Mouse (Mus musculus): ENCODE measurements around the gene Caskin1. TPM values are rescaled to one million over a fixed set of nuclear protein-coding genes. Genes with fewer than 3 reads are reported as not detected.
A peak's percentile ranks its signal among the peaks of the same experiment; 100 is the strongest.

Gene Caskin1
- polyA plus RNA-seq, 1 experiment, result 122 TPM

DNA sequence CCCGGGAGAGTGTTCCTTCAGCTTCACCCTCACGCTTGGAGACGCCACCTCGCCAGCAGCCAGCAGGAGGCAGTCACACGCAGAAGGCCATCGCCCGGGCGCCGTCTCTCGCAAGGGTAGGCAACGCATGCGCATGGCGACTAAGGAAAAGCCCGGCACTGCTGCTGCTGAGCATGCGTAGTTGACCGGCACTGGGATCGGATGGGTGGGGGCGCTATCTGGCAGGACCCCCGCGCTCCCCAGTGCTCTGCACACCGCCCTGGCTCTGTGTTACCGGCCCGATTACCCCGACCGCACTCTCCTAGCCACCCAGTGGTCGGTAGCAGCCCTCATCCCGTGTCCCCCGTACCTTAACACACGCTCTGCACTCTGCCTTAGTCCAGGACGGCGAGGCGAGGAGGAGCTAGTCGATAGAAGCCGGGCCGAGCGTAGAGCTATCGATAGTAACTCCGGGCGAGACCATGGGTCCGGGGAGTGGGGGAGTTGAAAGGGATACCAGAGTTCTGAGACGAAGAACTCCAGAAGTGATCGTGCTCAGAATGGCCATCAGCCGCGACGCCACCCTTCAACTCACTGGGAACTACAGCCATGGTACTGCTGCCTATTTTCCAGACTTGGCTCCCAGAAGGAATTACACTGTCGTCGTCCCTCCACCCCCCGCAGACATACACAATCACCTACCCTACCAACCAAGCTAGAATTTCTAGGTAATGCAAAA, 9.6 kb upstream of the Caskin1 start, which contains the start of gene Mlst8:
Gene Mlst8 (minus strand): TSS at position 416 of the 718 bp plus-strand sequence.
- Histone ChIP-seq H3K4me1 (ENCODE audit: control insufficient read depth, insufficient read depth, low read length) (peaks cover 14% of the 10 kb centered on the region), H3K4me3 (replicated peaks; ENCODE audit: insufficient read depth, low read depth, low read length) (peak within 1 kb of the TSS; percentile 89), H3K27ac (ENCODE audit: insufficient read depth, low read length) (peak within 1 kb of the TSS; percentile 94), H3K27me3 (ENCODE audit: control insufficient read depth, insufficient read depth, low read length) (no peaks in the 10 kb centered on the region)
- DNase-seq, result peak; percentile 97 to 100
- TF ChIP-seq CTCF (IDR thresholded peaks at IDR 0.05; ENCODE audit: borderline replicate concordance, insufficient read depth, low read depth, low read length) (peak; percentile 84), POLR2A (IDR thresholded peaks at IDR 0.05; ENCODE audit: borderline replicate concordance, insufficient read depth, low read length) (peak; percentile 96)
- WGBS, result under 1% methylated on average over 48 of the region's 48 CpGs

DNA sequence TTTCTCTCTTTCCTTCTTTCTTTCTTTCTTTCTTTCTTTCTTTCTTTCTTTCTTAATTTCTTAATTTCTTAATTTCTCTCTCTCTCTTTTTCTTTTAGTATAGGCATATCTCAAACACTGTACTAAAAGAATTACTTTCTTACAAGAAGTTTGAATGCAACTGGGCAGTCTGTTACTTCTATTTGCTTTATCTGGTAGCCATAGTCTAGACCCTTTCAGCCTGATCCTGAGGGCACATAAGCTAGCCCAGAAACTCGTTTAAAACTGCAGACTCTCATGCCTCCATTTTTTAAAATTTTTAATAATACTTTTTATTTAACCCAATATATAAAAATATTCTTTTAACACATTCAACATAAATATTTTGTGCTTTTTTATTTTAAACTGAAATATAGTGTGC, 9.0 kb upstream of the Caskin1 start:
- WGBS, result 7% methylated on average over 1 of the region's 1 CpGs
- DNase-seq, result no peak
- no peak overlapping the region for H3K27ac ChIP-seq (ENCODE audit: insufficient read depth, low read length)
- peak overlapping the region; percentile 89 for H3K4me3 ChIP-seq (replicated peaks; ENCODE audit: insufficient read depth, low read depth, low read length)
- no peaks in the 10 kb centered on the region for H3K27me3 ChIP-seq (ENCODE audit: control insufficient read depth, insufficient read depth, low read length)
- peaks cover 14% of the 10 kb centered on the region for H3K4me1 ChIP-seq (ENCODE audit: control insufficient read depth, insufficient read depth, low read length)
- TF ChIP-seq POLR2A (IDR thresholded peaks at IDR 0.05; ENCODE audit: borderline replicate concordance, insufficient read depth, low read length) (no peak), CTCF (IDR thresholded peaks at IDR 0.05; ENCODE audit: borderline replicate concordance, insufficient read depth, low read depth, low read length) (no peak)

DNA sequence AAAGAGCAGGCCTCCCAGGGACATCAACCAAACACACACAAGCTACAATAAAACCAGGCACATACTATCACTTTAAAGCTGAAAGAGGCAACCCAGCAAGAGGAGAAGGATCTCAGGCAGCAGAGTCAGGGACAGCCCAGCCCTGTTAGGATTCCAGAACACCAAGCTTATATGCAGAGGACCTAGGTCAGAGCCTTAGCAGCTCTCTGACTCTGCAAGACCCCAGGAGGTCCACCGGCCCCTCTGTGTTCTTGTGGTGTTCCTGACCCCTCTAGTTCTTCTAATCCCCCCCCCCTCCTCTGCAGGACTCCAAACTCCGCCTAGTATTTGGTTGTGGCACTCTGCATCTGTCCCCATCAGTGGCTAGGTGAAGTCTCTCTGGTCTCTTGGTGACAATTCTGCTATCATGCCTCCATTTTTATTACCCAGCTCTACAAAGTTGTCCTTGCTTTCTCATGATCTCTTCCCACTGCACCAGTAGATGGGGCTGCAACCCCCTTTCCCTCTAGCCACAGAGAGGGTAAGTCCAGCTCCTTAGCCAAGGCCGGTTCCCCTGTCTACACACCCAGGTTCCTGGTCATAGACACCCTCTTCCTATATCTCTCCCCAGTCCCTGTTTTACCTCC, 8.1 kb upstream of the Caskin1 start:
- no peak overlapping the region for H3K27ac ChIP-seq (ENCODE audit: insufficient read depth, low read length)
- WGBS, result 33% methylated on average over 3 of the region's 3 CpGs
- H3K27me3 ChIP-seq (ENCODE audit: control insufficient read depth, insufficient read depth, low read length), result no peaks in the 10 kb centered on the region
- no peak for DNase-seq
- no peak overlapping the region for H3K4me3 ChIP-seq (replicated peaks; ENCODE audit: insufficient read depth, low read depth, low read length)
- TF ChIP-seq CTCF (IDR thresholded peaks at IDR 0.05; ENCODE audit: borderline replicate concordance, insufficient read depth, low read depth, low read length) (no peak; the same call in 1 of the 2 replicates), POLR2A (IDR thresholded peaks at IDR 0.05; ENCODE audit: borderline replicate concordance, insufficient read depth, low read length) (no peak)
- H3K4me1 ChIP-seq (ENCODE audit: control insufficient read depth, insufficient read depth, low read length), result peaks cover 14% of the 10 kb centered on the region

DNA sequence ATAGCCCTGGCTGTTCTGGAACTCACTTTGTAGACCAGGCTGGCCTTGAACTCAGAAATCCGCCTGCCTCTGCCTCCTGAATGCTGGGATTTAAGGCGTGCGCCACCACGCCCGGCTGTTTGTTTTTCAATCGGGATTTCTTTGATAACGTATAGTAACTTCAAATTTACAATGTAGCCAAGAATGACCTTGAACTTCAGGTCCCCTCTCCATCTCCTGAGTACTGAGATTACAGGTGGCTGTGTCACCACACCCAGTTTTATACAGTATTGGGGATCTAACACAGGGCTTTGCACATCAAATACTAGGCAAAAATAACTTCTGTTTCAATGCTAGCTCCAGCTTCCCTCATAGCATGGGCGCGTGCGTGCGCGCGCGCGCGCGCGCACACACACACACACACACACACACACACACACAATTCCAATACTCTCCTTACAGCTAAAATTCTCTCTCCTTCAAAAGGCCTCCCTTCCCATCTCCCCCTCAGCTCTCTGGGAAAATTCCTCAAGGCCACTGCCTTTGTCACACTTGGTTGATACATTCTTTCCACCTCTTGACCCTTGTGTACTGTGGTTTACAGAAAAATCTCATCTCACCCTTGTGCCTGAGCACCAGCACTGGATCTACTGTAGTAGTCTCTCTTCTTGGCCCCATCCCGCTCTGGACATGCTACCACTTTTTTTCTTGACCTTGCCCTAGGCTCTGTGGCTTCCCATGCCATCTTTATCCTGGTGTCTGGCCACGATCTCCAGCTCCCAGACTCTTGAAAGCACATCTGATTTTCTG, 7.2 kb upstream of the Caskin1 start:
- Histone ChIP-seq H3K27ac (ENCODE audit: insufficient read depth, low read length) (no peak overlapping the region), H3K27me3 (ENCODE audit: control insufficient read depth, insufficient read depth, low read length) (no peaks in the 10 kb centered on the region), H3K4me1 (ENCODE audit: control insufficient read depth, insufficient read depth, low read length) (peaks cover 14% of the 10 kb centered on the region), H3K4me3 (replicated peaks; ENCODE audit: insufficient read depth, low read depth, low read length) (no peak overlapping the region)
- 95% methylated on average over 20 of the region's 20 CpGs for WGBS
- TF ChIP-seq POLR2A (IDR thresholded peaks at IDR 0.05; ENCODE audit: borderline replicate concordance, insufficient read depth, low read length) (no peak), CTCF (IDR thresholded peaks at IDR 0.05; ENCODE audit: borderline replicate concordance, insufficient read depth, low read depth, low read length) (no peak)
- no peak for DNase-seq

DNA sequence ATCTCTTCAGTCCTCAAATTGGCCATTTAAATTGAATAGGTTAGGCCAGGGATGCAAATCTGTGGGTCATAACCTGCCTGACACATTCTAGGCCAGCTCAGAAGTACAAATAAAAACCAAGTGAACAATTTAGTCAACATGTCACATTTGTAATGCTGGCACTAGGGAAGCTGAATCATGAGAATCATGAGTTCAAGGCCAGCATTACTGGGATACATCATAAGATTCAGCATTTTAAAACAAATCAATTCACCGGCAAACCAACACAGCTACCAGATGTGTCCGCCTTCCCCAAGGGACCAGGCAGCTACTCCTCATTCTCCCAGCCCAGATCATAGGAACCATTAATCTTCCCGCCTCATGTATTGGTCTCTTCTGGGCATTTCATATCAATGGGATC, 4.9 kb upstream of the Caskin1 start:
- TF ChIP-seq CTCF (IDR thresholded peaks at IDR 0.05; ENCODE audit: borderline replicate concordance, insufficient read depth, low read depth, low read length) (no peak), POLR2A (IDR thresholded peaks at IDR 0.05; ENCODE audit: borderline replicate concordance, insufficient read depth, low read length) (no peak)
- Histone ChIP-seq H3K4me1 (ENCODE audit: control insufficient read depth, insufficient read depth, low read length) (peaks cover 5% of the 10 kb centered on the region), H3K27ac (ENCODE audit: insufficient read depth, low read length) (no peak overlapping the region), H3K4me3 (replicated peaks; ENCODE audit: insufficient read depth, low read depth, low read length) (no peak overlapping the region), H3K27me3 (ENCODE audit: control insufficient read depth, insufficient read depth, low read length) (no peaks in the 10 kb centered on the region)
- no peak for DNase-seq
- 92% methylated on average over 3 of the region's 3 CpGs for WGBS

DNA sequence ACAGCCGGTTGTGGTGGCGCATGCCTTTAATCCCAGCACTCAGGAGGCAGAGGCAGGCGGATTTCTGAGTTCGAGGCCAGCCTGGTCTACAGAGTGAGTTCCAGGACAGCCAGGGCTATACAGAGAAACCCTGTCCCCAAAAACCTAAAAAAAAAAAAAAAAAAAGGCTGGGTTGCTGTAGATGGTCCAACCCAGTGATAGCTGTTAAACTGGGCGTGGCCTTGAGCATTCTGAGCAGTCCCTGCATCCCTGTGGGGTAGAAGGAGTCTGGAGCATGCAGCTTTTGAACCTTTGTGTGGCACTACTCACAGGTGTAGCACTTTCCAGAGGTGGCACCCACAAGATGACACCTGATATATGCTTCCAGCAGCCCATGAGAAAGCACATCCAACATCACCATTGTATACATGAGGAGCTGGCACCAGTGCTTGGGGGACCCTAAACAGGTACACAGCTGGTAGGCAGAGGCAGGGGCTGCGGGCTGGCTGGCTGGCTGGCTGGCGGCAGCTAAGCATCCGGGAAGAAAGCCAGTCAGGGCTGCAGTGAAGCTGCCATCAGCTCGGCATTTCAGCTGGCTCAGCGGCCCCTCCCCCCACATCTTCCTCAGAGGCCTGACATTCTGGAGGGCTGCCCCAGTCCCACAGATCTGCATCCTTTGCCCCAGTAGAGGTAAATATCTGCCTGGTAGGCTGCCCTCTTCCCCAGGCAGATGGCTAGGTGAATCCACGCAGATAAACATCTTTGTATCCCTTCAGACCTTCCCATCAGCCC, 3.1 kb upstream of the Caskin1 start:
- no peaks in the 10 kb centered on the region for H3K27me3 ChIP-seq (ENCODE audit: control insufficient read depth, insufficient read depth, low read length)
- H3K4me1 ChIP-seq (ENCODE audit: control insufficient read depth, insufficient read depth, low read length), result peaks cover 7% of the 10 kb centered on the region
- H3K4me3 ChIP-seq (replicated peaks; ENCODE audit: insufficient read depth, low read depth, low read length), result no peak overlapping the region
- 47% methylated on average over 11 of the region's 11 CpGs for WGBS
- 0 out of 2 replicates have a peak overlapping the region, but pooled peaks have one; percentile 11 for H3K27ac ChIP-seq (ENCODE audit: insufficient read depth, low read length)
- no peak for TF ChIP-seq CTCF (IDR thresholded peaks at IDR 0.05; ENCODE audit: borderline replicate concordance, insufficient read depth, low read depth, low read length)
- peak in 1 of 2 experiments; percentile 34 for DNase-seq

DNA sequence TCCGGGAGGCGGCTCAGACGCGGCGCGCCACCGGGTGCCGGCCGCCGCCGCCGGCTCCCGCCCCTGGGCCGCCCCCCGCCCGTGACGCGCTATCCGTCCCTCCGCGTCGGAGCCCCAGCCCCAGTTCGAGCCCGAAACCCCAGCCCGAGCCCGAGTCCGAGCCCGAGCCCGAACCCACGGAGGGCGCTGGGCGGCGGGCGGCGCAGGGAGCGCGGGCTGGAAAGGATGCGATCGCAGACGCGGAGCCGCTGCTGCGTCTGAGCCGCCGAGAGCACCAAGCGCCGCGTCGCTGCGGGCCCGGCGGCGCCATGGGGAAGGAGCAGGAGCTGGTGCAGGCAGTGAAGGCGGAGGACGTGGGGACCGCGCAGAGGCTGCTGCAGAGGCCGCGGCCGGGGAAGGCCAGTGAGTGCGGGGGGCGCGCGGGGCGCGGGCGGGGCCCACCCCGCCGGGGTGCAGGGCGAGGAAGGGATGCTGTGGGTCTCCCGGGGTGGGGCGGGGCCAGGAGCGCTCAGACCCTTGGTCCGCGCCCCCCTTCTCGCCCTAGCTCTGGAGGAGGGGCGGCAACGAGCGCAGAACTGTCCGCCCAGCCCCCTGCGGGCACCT, 362 bp downstream of the Caskin1 start:
- under 1% methylated on average over 50 of the region's 81 CpGs for WGBS
- H3K4me1 ChIP-seq (ENCODE audit: control insufficient read depth, insufficient read depth, low read length), result peaks cover 9% of the 10 kb centered on the region
- peak; percentile 54 to 70 for DNase-seq
- no peak for TF ChIP-seq POLR2A (IDR thresholded peaks at IDR 0.05; ENCODE audit: borderline replicate concordance, insufficient read depth, low read length)
- H3K27me3 ChIP-seq (ENCODE audit: control insufficient read depth, insufficient read depth, low read length), result no peaks in the 10 kb centered on the region
- peak overlapping the region; percentile 79 for H3K27ac ChIP-seq (ENCODE audit: insufficient read depth, low read length)
- H3K4me3 ChIP-seq (replicated peaks; ENCODE audit: insufficient read depth, low read depth, low read length), result peak overlapping the region; percentile 76

Data from cerebellum, adult 2 months (tissue).